Mouse (Mus musculus) cortical plate, adult 2 months (tissue): ENCODE results near the gene Pax5. TPM values are rescaled to one million over a fixed set of nuclear protein-coding genes. Genes with fewer than 3 reads are reported as not detected.

Experiments
- H3K27ac ChIP-seq: fragments of 200-500 bp; 2 replicates; pipeline ENCODE4 v1.5.1; 2012; ENCODE audit warnings: low read length, control low read depth, inconsistent platforms; ENCODE audit not compliant: insufficient read depth
- H3K4me1 ChIP-seq: fragments of 200-500 bp; 2 replicates; pipeline ENCODE4 v1.6.1; 2011; ENCODE audit warnings: low read length; ENCODE audit not compliant: control insufficient read depth, insufficient read depth
- H3K4me3 ChIP-seq: fragments of 200-500 bp; 2 replicates; pipeline ENCODE4 v1.5.1; 2011; ENCODE audit warnings: mild to moderate bottlenecking, low read length, control low read depth; ENCODE audit not compliant: insufficient read depth
- CTCF ChIP-seq: fragments of 200-500 bp; IDR thresholded peaks from 2 replicates; pipeline ENCODE4 v1.5.1; 2011; ENCODE audit warnings: mild to moderate bottlenecking, control low read depth, low read length; ENCODE audit not compliant: insufficient read depth; ENCODE audit errors: extremely low read depth
- POLR2A ChIP-seq: fragments of 200-500 bp; IDR thresholded peaks from 2 replicates; pipeline ENCODE4 v1.6.1; 2011; ENCODE audit warnings: mild to moderate bottlenecking, low read length, control low read depth; ENCODE audit not compliant: insufficient read depth; ENCODE audit errors: extremely low read depth
- polyA plus RNA-seq: library from polyadenylated mRNA; depleted of rRNA; stranded (reverse); fragments of >200 nt; gene quantifications from 2 replicates; pipeline ENCODE4 v1.2.3, GENCODE M21; 2012

The Pax5 gene
- polyA plus RNA-seq, 1 experiment, result 0.06 TPM

- no peak overlapping the region for H3K27ac ChIP-seq
Measured at GRCm38 (mm10) chr4:44635618-44636017, 74.7 kb downstream of the Pax5 start.

GRCm38 (mm10) chr4:44633694-44634524, 76.4 kb downstream of the Pax5 start:
- H3K27ac ChIP-seq, result no peak overlapping the region

More at GRCm38 (mm10) chr4:44635618-44636017, 74.7 kb downstream of the Pax5 start:
- no peaks in the 10 kb centered on the region for H3K4me1 ChIP-seq
- no peak overlapping the region for H3K4me3 ChIP-seq
- no peak for TF ChIP-seq POLR2A
- 0 out of 2 replicates have a peak, but pooled peaks have one; percentile 7 for TF ChIP-seq CTCF

GRCm38 (mm10) chr4:44630059-44630458, 80.2 kb downstream of the Pax5 start:
- Histone ChIP-seq H3K27ac (no peak overlapping the region), H3K4me1 (no peaks in the 10 kb centered on the region), H3K4me3 (no peak overlapping the region)
- TF ChIP-seq CTCF, result no peak
- no peak for TF ChIP-seq POLR2A

More at GRCm38 (mm10) chr4:44633694-44634524, 76.4 kb downstream of the Pax5 start:
- Histone ChIP-seq H3K4me1 (no peaks in the 10 kb centered on the region), H3K4me3 (no peak overlapping the region)
- no peak for TF ChIP-seq CTCF
- TF ChIP-seq POLR2A, result no peak

GRCm38 (mm10) chr4:44627890-44628289, 82.4 kb downstream of the Pax5 start:
- no peaks in the 10 kb centered on the region for H3K4me1 ChIP-seq
- no peak overlapping the region for H3K4me3 ChIP-seq
- H3K27ac ChIP-seq, result no peak overlapping the region
- TF ChIP-seq CTCF (no peak), POLR2A (no peak)

- no peak for TF ChIP-seq POLR2A
- Histone ChIP-seq H3K4me3 (no peak overlapping the region), H3K4me1 (no peaks in the 10 kb centered on the region), H3K27ac (no peak overlapping the region)
Measured at GRCm38 (mm10) chr4:44625108-44625424, 85.2 kb downstream of the Pax5 start.

GRCm38 (mm10) chr4:44624232-44625107, 85.8 kb downstream of the Pax5 start:
- no peaks in the 10 kb centered on the region for H3K4me1 ChIP-seq
- H3K27ac ChIP-seq, result no peak overlapping the region
- H3K4me3 ChIP-seq, result no peak overlapping the region
- TF ChIP-seq CTCF, result no peak
- TF ChIP-seq POLR2A, result no peak

- H3K4me1 ChIP-seq, result no peaks in the 10 kb centered on the region
- TF ChIP-seq CTCF (no peak), POLR2A (no peak)
Measured at GRCm38 (mm10) chr4:44623435-44623727, 86.9 kb downstream of the Pax5 start.

GRCm38 (mm10) chr4:44622682-44623434, 87.4 kb downstream of the Pax5 start:
- no peaks in the 10 kb centered on the region for H3K4me1 ChIP-seq
- TF ChIP-seq CTCF, result no peak
- no peak for TF ChIP-seq POLR2A
- no peak overlapping the region for H3K27ac ChIP-seq
- H3K4me3 ChIP-seq, result no peak overlapping the region

More at GRCm38 (mm10) chr4:44623435-44623727, 86.9 kb downstream of the Pax5 start:
- Histone ChIP-seq H3K4me3 (no peak overlapping the region), H3K27ac (no peak overlapping the region)

GRCm38 (mm10) chr4:44620241-44620640, 90.0 kb downstream of the Pax5 start:
- no peak overlapping the region for H3K4me3 ChIP-seq
- no peaks in the 10 kb centered on the region for H3K4me1 ChIP-seq
- TF ChIP-seq CTCF (no peak), POLR2A (no peak)
- H3K27ac ChIP-seq, result no peak overlapping the region
